Mouse (Mus musculus) spleen, postnatal 4 days (tissue): ENCODE results near the gene Zbtb16.

Experiments used
- DNase-seq, 2 experiments: peaks; one replicate each; pipeline ENCODE4 v3.0.0; 2022; ENCODE audit warnings: low spot score in 2 of 2

Zbtb16 gene

GRCm38 (mm10) chr9:48710355-48711295 is 125.4 kb downstream of the Zbtb16 start:
- no peak for DNase-seq

- no peak for DNase-seq
Observed at GRCm38 (mm10) chr9:48707824-48708229, 128.2 kb downstream of the Zbtb16 start.

GRCm38 (mm10) chr9:48707134-48707823 is 128.7 kb downstream of the Zbtb16 start:
- no peak for DNase-seq

- no peak for DNase-seq
Observed at GRCm38 (mm10) chr9:48701296-48701695, 134.7 kb downstream of the Zbtb16 start.

- DNase-seq, result no peak
Observed at GRCm38 (mm10) chr9:48700871-48701270, 135.2 kb downstream of the Zbtb16 start.

GRCm38 (mm10) chr9:48697470-48697815 is 138.6 kb downstream of the Zbtb16 start:
- no peak for DNase-seq

- no peak for DNase-seq
Observed at GRCm38 (mm10) chr9:48696731-48697469, 139.1 kb downstream of the Zbtb16 start.

- no peak for DNase-seq
Observed at GRCm38 (mm10) chr9:48696330-48696729, 139.7 kb downstream of the Zbtb16 start.

- DNase-seq, result no peak
Observed at GRCm38 (mm10) chr9:48695796-48696195, 140.2 kb downstream of the Zbtb16 start.

GRCm38 (mm10) chr9:48694616-48695061 is 141.4 kb downstream of the Zbtb16 start:
- no peak for DNase-seq

- no peak for DNase-seq
Observed at GRCm38 (mm10) chr9:48693696-48694095, 142.3 kb downstream of the Zbtb16 start.

- no peak for DNase-seq
Observed at GRCm38 (mm10) chr9:48689718-48689980, 146.4 kb downstream of the Zbtb16 start.

GRCm38 (mm10) chr9:48688859-48689717 is 146.9 kb downstream of the Zbtb16 start:
- no peak for DNase-seq

GRCm38 (mm10) chr9:48687891-48688290 is 148.1 kb downstream of the Zbtb16 start:
- DNase-seq, result no peak

GRCm38 (mm10) chr9:48685721-48686120 is 150.3 kb downstream of the Zbtb16 start:
- no peak for DNase-seq

GRCm38 (mm10) chr9:48684144-48684543 is 151.9 kb downstream of the Zbtb16 start:
- no peak for DNase-seq

GRCm38 (mm10) chr9:48681193-48681592 is 154.8 kb downstream of the Zbtb16 start:
- no peak for DNase-seq

- no peak for DNase-seq
Observed at GRCm38 (mm10) chr9:48678426-48679358, 157.3 kb downstream of the Zbtb16 start.

- no peak for DNase-seq
Observed at GRCm38 (mm10) chr9:48675151-48675790, 160.8 kb downstream of the Zbtb16 start.
